Mouse (Mus musculus) liver, embryonic 16.5 days (tissue): Measurements from ENCODE around the gene Pdk4. TPM values are rescaled to one million over a fixed set of nuclear protein-coding genes. Genes with fewer than 3 reads are reported as not detected.

Experiments
- ATAC-seq: fragments of 200-750 bp; cut with Nextera tagmentation; 2 replicates; pipeline ENCODE4 v1.8.0; 2017; ENCODE audit warnings: low read depth, mild to moderate bottlenecking, moderate number of reproducible peaks, moderate library complexity
- H3K27ac ChIP-seq: fragments of 300-500 bp; sonication (generic); 2 replicates; pipeline ENCODE4 v1.5.1; 2014; ENCODE audit warnings: mild to moderate bottlenecking, low read length
- H3K27me3 ChIP-seq: fragments of 300-500 bp; sonication (generic); 2 replicates; pipeline ENCODE4 v1.6.1; 2014; ENCODE audit warnings: low read depth, low read length, mixed read lengths; ENCODE audit not compliant: control insufficient read depth, insufficient read depth
- H3K36me3 ChIP-seq: fragments of 300-500 bp; sonication (generic); 2 replicates; pipeline ENCODE4 v1.6.1; 2014; ENCODE audit warnings: mild to moderate bottlenecking; ENCODE audit not compliant: control insufficient read depth, insufficient read depth
- H3K4me1 ChIP-seq: fragments of 300-500 bp; sonication (generic); 2 replicates; pipeline ENCODE4 v1.6.1; 2014; ENCODE audit warnings: low read depth, low read length, mixed read lengths; ENCODE audit not compliant: control insufficient read depth
- H3K4me2 ChIP-seq: fragments of 300-500 bp; sonication (generic); 2 replicates; pipeline ENCODE4 v1.6.1; 2014; ENCODE audit warnings: low read depth, low read length, mixed read lengths
- H3K4me3 ChIP-seq: fragments of 300-500 bp; sonication (generic); 2 replicates; pipeline ENCODE4 v1.5.1; 2014; ENCODE audit warnings: low read depth, mild to moderate bottlenecking, low read length
- H3K9ac ChIP-seq: fragments of 300-500 bp; sonication (generic); 2 replicates; pipeline ENCODE4 v1.6.1; 2014; ENCODE audit warnings: low read depth, low read length
- H3K9me3 ChIP-seq: fragments of 300-500 bp; sonication (generic); replicated peaks from 2 replicates; pipeline ENCODE4 v1.6.1; 2016; ENCODE audit warnings: low read length; ENCODE audit not compliant: control insufficient read depth
- WGBS: fragments of 180-500 bp; shearing (Covaris S2); extraction: QIAGEN DNeasy Blood & Tissue Kit; methylation state at CpG from one replicate; pipeline ENCODE4 v1.1.7; 2014; ENCODE audit not compliant: insufficient replicate concordance; 5-methylcytosine and 5-hydroxymethylcytosine counted together
- polyA plus RNA-seq: library from polyadenylated mRNA; unstranded; fragments of >200 nt; fragmentation: Nextera tagmentation; extraction: Ambion mirVana; gene quantifications from 2 replicates; pipeline ENCODE4 v1.2.1, GENCODE M21; 2015

Gene Pdk4
- polyA plus RNA-seq, 1 experiment from 2014 or later: 4.1 TPM

GRCm38 (mm10) chr6:5437757-5438156 is 58.4 kb downstream of the Pdk4 start:
- ATAC-seq: no peak
- peaks cover 5% of the 10 kb centered on the region for H3K4me1 ChIP-seq
- WGBS: 35% methylated on average over 4 of the region's 4 CpGs

GRCm38 (mm10) chr6:5433887-5434286 is 62.2 kb downstream of the Pdk4 start:
- H3K4me2 ChIP-seq: no peak overlapping the region
- no peak overlapping the region for H3K27ac ChIP-seq
- H3K36me3 ChIP-seq: no peaks in the 10 kb centered on the region
- H3K4me3 ChIP-seq: no peak overlapping the region
- H3K9me3 ChIP-seq: no peaks in the 10 kb centered on the region
- H3K9ac ChIP-seq: no peak overlapping the region
- H3K27me3 ChIP-seq: no peaks in the 10 kb centered on the region
- H3K4me1 ChIP-seq: no peaks in the 10 kb centered on the region
- no peak for ATAC-seq
- 49% methylated on average over 2 of the region's 2 CpGs for WGBS

More at GRCm38 (mm10) chr6:5437757-5438156, 58.4 kb downstream of the Pdk4 start:
- Histone ChIP-seq H3K36me3 (no peaks in the 10 kb centered on the region), H3K27ac (no peak overlapping the region), H3K4me2 (no peak overlapping the region), H3K9ac (no peak overlapping the region), H3K4me3 (no peak overlapping the region), H3K27me3 (no peaks in the 10 kb centered on the region), H3K9me3 (no peaks in the 10 kb centered on the region)

Other genes with a start within 250 kb of the Pdk4 start
- 25.8 and 26.6 TPM in 2 replicates for gene Pon3, start 240.0 kb downstream of the Pdk4 start, polyA plus RNA-seq
- 45.5 and 48.2 TPM in 2 replicates for gene Pon2, start 197.9 kb downstream of the Pdk4 start, polyA plus RNA-seq
- 3.5 and 3.6 TPM in 2 replicates for gene Asb4, start 112.9 kb downstream of the Pdk4 start, polyA plus RNA-seq
- gene Dync1i1, start 229.3 kb upstream of the Pdk4 start, polyA plus RNA-seq: 0.04 and 0.11 TPM in 2 replicates